Mouse (Mus musculus) lung, postnatal 0 days (tissue): ENCODE measurements around the gene Poc1a. TPM values are rescaled to one million over a fixed set of nuclear protein-coding genes. Genes with fewer than 3 reads are reported as not detected.
A peak's percentile ranks its signal among the peaks of the same experiment; 100 is the strongest.

ENCODE experiments used
- ATAC-seq: fragments of 200-750 bp; cut with Nextera tagmentation; 2 replicates; pipeline ENCODE4 v1.8.0; 2017; ENCODE audit warnings: moderate library complexity
- DNase-seq: peaks from one replicate; pipeline ENCODE4 v3.0.0-alpha.2; 2016; ENCODE audit warnings: low spot score
- H3K27ac ChIP-seq: fragments of 300-500 bp; sonication (generic); 2 replicates; pipeline ENCODE4 v1.5.1; 2014; ENCODE audit warnings: antibody characterized with exemption, mild to moderate bottlenecking, low read length, mixed read lengths
- H3K27me3 ChIP-seq: fragments of 300-500 bp; sonication (generic); replicated peaks from 2 replicates; pipeline ENCODE4 v1.6.1; 2014; ENCODE audit warnings: low read length, mixed read lengths; ENCODE audit not compliant: insufficient read depth
- H3K36me3 ChIP-seq: fragments of 300-500 bp; sonication (generic); 2 replicates; pipeline ENCODE4 v1.6.1; 2014; ENCODE audit warnings: low read length, mixed read lengths; ENCODE audit not compliant: insufficient read depth
- H3K4me1 ChIP-seq: fragments of 300-500 bp; sonication (generic); 2 replicates; pipeline ENCODE4 v1.6.1; 2014; ENCODE audit warnings: antibody characterized with exemption, low read depth, low read length, mixed read lengths; ENCODE audit not compliant: insufficient read depth
- H3K4me2 ChIP-seq: fragments of 300-500 bp; sonication (generic); replicated peaks from 2 replicates; pipeline ENCODE4 v1.6.1; 2014; ENCODE audit warnings: low read depth, mild to moderate bottlenecking, low read length, moderate library complexity, mixed read lengths
- H3K4me3 ChIP-seq: fragments of 300-500 bp; sonication (generic); 2 replicates; pipeline ENCODE4 v1.5.1; 2014; ENCODE audit warnings: low read depth, low read length
- H3K9ac ChIP-seq: fragments of 300-500 bp; sonication (generic); replicated peaks from 2 replicates; pipeline ENCODE4 v1.6.1; 2014; ENCODE audit warnings: low read depth, mild to moderate bottlenecking
- H3K9me3 ChIP-seq: fragments of 300-500 bp; sonication (generic); 2 replicates; pipeline ENCODE4 v1.6.1; 2016; ENCODE audit warnings: low read length, mixed read lengths
- CTCF ChIP-seq: IDR thresholded peaks from 2 replicates; pipeline ENCODE4 v1.5.1; 2016; ENCODE audit warnings: antibody characterized with exemption, mild to moderate bottlenecking
- EP300 ChIP-seq: IDR thresholded peaks from 2 replicates; pipeline ENCODE4 v1.6.1; 2016; ENCODE audit warnings: antibody characterized with exemption, mild to moderate bottlenecking, control low read depth
- WGBS: fragments of 180-500 bp; shearing (Covaris S2); extraction: QIAGEN DNeasy Blood & Tissue Kit; methylation state at CpG from one replicate; pipeline ENCODE4 v1.1.7; 2014; 5-methylcytosine and 5-hydroxymethylcytosine counted together
- polyA plus RNA-seq: library from polyadenylated mRNA; unstranded; fragments of >200 nt; fragmentation: Nextera tagmentation; extraction: Ambion mirVana; gene quantifications from 2 replicates; pipeline ENCODE4 v1.2.1, GENCODE M21; 2015

Gene Poc1a
- polyA plus RNA-seq, 1 experiment from 2014 or later, result 9.9 TPM

- Histone ChIP-seq H3K4me2 (no peak overlapping the region), H3K4me3 (no peak overlapping the region), H3K27ac (peak overlapping the region; percentile 79), H3K4me1 (peaks cover 15% of the 10 kb centered on the region), H3K27me3 (no peaks in the 10 kb centered on the region), H3K36me3 (no peaks in the 10 kb centered on the region), H3K9ac (no peak overlapping the region), H3K9me3 (no peaks in the 10 kb centered on the region)
- ATAC-seq (peak; percentile 16), DNase-seq (peak; percentile 75)
- 39% methylated on average over 11 of the region's 11 CpGs for WGBS
- no peak for TF ChIP-seq CTCF
- no peak for TF ChIP-seq EP300
Observed at GRCm38 (mm10) chr9:106249550-106249949, 31.3 kb upstream of the Poc1a start.

DNA sequence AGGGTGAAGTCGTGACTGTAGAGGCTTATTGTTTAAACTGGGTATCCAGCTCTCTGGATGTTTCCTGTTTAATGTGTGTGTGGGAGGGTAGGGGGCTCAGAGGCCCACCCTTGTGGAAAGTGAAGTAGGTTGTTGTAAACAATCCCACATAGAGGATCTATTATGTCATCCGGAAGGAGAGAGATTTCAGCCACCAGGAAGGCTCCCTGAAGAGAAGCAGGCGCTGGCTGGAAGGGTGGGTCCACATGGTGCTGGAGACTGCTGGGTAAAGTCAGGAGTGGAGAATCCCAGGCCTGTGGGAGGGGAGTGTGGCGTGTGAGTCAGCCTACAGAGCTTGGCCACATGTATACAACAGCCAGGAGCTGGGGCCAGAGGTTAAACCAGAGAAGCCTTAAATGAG, 30.6 kb upstream of the Poc1a start:
- peak; percentile 87 for DNase-seq
- ATAC-seq, result peak; percentile 80
- H3K4me1 ChIP-seq, result peaks cover 15% of the 10 kb centered on the region
- no peaks in the 10 kb centered on the region for H3K9me3 ChIP-seq
- no peak overlapping the region for H3K4me3 ChIP-seq
- no peak overlapping the region for H3K9ac ChIP-seq
- 15% methylated on average over 4 of the region's 4 CpGs for WGBS
- TF ChIP-seq EP300 (peak; percentile 94), CTCF (no peak)
- H3K27ac ChIP-seq, result peak overlapping the region; percentile 79
- no peaks in the 10 kb centered on the region for H3K36me3 ChIP-seq
- no peak overlapping the region for H3K4me2 ChIP-seq
- no peaks in the 10 kb centered on the region for H3K27me3 ChIP-seq

- Histone ChIP-seq H3K9me3 (no peaks in the 10 kb centered on the region), H3K36me3 (no peaks in the 10 kb centered on the region), H3K27ac (peak overlapping the region; percentile 79; the same call in 1 of the 2 replicates), H3K9ac (no peak overlapping the region), H3K27me3 (no peaks in the 10 kb centered on the region), H3K4me2 (no peak overlapping the region), H3K4me3 (no peak overlapping the region), H3K4me1 (peaks cover 15% of the 10 kb centered on the region)
- DNase-seq (no peak), ATAC-seq (no peak)
- WGBS, result 60% methylated on average over 8 of the region's 8 CpGs
- TF ChIP-seq EP300, result no peak
- TF ChIP-seq CTCF, result no peak
Observed at GRCm38 (mm10) chr9:106251066-106251465, 29.8 kb upstream of the Poc1a start.

DNA sequence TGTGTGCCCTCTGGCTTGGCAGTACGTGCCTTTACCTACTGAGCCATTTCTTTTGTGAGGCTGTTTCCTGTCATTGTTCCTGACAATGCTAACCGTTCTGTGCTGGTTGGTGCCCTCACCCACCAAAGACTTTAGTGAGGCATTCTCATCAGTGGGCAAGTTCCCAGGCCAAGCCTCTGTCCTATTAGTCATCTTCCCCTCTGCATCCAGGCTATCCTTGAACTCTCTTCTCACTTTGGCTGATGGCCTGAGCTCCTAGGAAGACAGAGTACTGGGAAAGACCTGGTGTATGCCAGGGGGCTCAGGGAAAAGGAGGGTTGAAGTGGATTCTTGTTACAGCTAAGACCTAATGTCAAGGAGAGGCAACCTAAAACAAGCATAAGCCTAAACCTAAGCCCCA, 26.9 kb upstream of the Poc1a start:
- no peak for TF ChIP-seq CTCF
- TF ChIP-seq EP300, result no peak
- H3K4me2 ChIP-seq, result no peak overlapping the region
- ATAC-seq (no peak), DNase-seq (no peak)
- 82% methylated on average over 2 of the region's 2 CpGs for WGBS
- H3K4me3 ChIP-seq, result no peak overlapping the region
- no peaks in the 10 kb centered on the region for H3K36me3 ChIP-seq
- H3K9ac ChIP-seq, result no peak overlapping the region
- no peaks in the 10 kb centered on the region for H3K9me3 ChIP-seq
- H3K27me3 ChIP-seq, result no peaks in the 10 kb centered on the region
- H3K27ac ChIP-seq, result peak overlapping the region; percentile 32; the same call in 1 of the 2 replicates
- peaks cover 11% of the 10 kb centered on the region for H3K4me1 ChIP-seq

GRCm38 (mm10) chr9:106258412-106258811, 22.4 kb upstream of the Poc1a start:
- Histone ChIP-seq H3K4me1 (peaks cover 3% of the 10 kb centered on the region; the same call in 1 of the 2 replicates), H3K27me3 (no peaks in the 10 kb centered on the region), H3K27ac (0 out of 2 replicates have a peak overlapping the region, but pooled peaks have one; percentile 20), H3K4me3 (no peak overlapping the region), H3K36me3 (no peaks in the 10 kb centered on the region), H3K9ac (no peak overlapping the region), H3K4me2 (no peak overlapping the region), H3K9me3 (no peaks in the 10 kb centered on the region)
- 70% methylated on average over 4 of the region's 4 CpGs for WGBS
- no peak for DNase-seq
- no peak for ATAC-seq
- TF ChIP-seq EP300 (no peak), CTCF (no peak)

GRCm38 (mm10) chr9:106258990-106259389, 21.9 kb upstream of the Poc1a start:
- WGBS, result 48% methylated on average over 5 of the region's 5 CpGs
- Histone ChIP-seq H3K4me1 (peaks cover 3% of the 10 kb centered on the region; the same call in 1 of the 2 replicates), H3K36me3 (no peaks in the 10 kb centered on the region), H3K4me3 (no peak overlapping the region), H3K27me3 (no peaks in the 10 kb centered on the region), H3K4me2 (no peak overlapping the region), H3K9me3 (no peaks in the 10 kb centered on the region), H3K27ac (0 out of 2 replicates have a peak overlapping the region, but pooled peaks have one; percentile 20), H3K9ac (no peak overlapping the region)
- ATAC-seq, result peak; percentile 41; the same call in 1 of the 2 replicates
- no peak for TF ChIP-seq CTCF
- 0 out of 2 replicates have a peak, but pooled peaks have one; percentile 10 for TF ChIP-seq EP300
- peak; percentile 36 for DNase-seq

DNA sequence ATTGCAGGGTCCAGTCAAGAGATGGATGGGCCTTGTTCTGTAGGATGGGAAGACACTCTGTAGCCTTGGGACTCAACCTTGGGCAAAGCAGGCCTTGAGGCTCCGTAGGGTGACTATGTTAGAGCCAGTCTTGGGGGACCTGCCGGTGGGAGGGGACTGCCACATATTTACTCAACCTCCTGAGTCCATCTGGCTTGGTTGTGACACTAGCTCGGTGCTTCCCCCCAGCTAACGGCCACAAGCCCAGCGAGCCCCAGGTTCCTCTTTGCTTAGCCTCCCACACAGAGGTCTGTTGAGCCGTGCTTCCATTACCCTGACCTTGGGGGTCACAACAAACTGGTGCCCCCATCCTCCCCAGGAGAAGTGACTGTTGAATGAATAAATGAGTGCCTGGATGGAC, 19.8 kb upstream of the Poc1a start:
- no peaks in the 10 kb centered on the region for H3K27me3 ChIP-seq
- WGBS, result 83% methylated on average over 6 of the region's 6 CpGs
- DNase-seq (no peak), ATAC-seq (no peak)
- no peaks in the 10 kb centered on the region for H3K9me3 ChIP-seq
- H3K4me3 ChIP-seq, result no peak overlapping the region
- no peak overlapping the region for H3K9ac ChIP-seq
- H3K4me1 ChIP-seq, result peaks cover 10% of the 10 kb centered on the region; the same call in 1 of the 2 replicates
- H3K36me3 ChIP-seq, result no peaks in the 10 kb centered on the region
- H3K4me2 ChIP-seq, result no peak overlapping the region
- H3K27ac ChIP-seq, result no peak overlapping the region
- TF ChIP-seq EP300, result no peak
- no peak for TF ChIP-seq CTCF
